Comparison of ENCODE assay signal across 8 mouse cellular contexts in the genomic region with DNA sequence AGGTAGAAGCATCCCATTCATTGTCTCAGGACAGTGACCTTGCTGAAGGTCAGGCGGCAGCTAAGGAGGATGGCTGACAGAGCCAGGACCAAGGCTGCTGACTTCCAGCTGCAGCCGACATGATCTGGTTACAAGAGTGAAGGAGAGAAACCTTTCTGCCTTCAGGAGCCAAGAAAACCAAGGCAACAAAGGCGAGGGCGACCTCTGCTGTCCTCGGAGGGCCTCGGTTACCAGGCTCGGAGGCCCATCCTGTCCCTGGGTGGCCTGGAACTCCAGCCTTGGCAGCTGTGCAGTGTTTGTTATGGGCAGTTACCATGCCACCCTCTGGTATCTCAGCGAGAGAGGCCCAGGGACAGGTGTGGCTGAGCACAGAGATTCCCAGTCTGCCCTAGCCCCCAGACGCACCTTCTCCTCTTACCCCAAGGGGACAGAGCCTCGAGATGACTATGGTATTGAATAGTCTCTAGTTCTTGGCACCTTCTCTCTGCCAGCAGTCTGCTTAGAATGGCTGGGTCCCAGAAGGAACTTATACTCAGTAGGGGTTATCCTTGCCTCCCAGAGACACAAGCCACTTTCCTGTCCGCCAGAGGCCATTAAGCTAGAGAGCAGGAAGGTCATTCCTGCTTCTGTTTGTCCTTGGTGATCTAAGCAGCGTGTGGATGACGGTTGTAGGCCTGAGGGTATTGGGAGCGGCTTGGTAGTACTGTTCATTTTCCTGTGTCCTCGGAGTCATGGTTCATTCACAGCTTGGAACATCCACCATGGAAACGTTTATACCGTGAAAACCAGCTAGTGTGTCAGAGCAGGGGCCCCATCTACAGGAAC.
DNase-seq lines count a peak whose midpoint lies in the region; ATAC-seq and TF ChIP-seq lines count a peak whose summit lies in the region.

No protein-coding gene starts in this region.

- no peak for ATAC-seq in midbrain, postnatal 0 days (ENCODE audit: low FRiP score)
- no peak for ATAC-seq in midbrain, embryonic 14.5 days (ENCODE audit: low FRiP score, low TSS enrichment)
- peak; percentile 79 for ATAC-seq in embryonic facial prominence, embryonic 14.5 days (ENCODE audit: low read depth)
- ATAC-seq in lung, postnatal 0 days = peak; percentile 78
- no peak for ATAC-seq in erythroid progenitor cell, adult 5-6 weeks (replicated peaks; ENCODE audit: low FRiP score, poor library complexity, severe bottlenecking)

- H3K36me3 ChIP-seq in midbrain, postnatal 0 days (ENCODE audit: insufficient read depth, low read length) = no peaks in the 10 kb centered on the region
- no peaks in the 10 kb centered on the region for H3K36me3 ChIP-seq in midbrain, embryonic 14.5 days (ENCODE audit: control insufficient read depth, insufficient read depth, low read length)
- no peaks in the 10 kb centered on the region for H3K36me3 ChIP-seq in embryonic facial prominence, embryonic 14.5 days (ENCODE audit: control insufficient read depth, insufficient read depth, low read length)
- no peaks in the 10 kb centered on the region for H3K36me3 ChIP-seq in lung, postnatal 0 days (ENCODE audit: insufficient read depth, low read length)

- no peaks in the 10 kb centered on the region; the same call in 1 of the 2 replicates for H3K4me1 ChIP-seq in midbrain, postnatal 0 days (ENCODE audit: insufficient read depth, low read length)
- no peaks in the 10 kb centered on the region for H3K4me1 ChIP-seq in midbrain, embryonic 14.5 days (ENCODE audit: control insufficient read depth, insufficient read depth, low read length)
- H3K4me1 ChIP-seq in embryonic facial prominence, embryonic 14.5 days (ENCODE audit: control insufficient read depth, insufficient read depth, low read length) = no peaks in the 10 kb centered on the region
- H3K4me1 ChIP-seq in lung, postnatal 0 days (ENCODE audit: insufficient read depth, low read depth, low read length) = peaks cover 13% of the 10 kb centered on the region; the same call in 1 of the 2 replicates

- no peaks in the 10 kb centered on the region for H3K9me3 ChIP-seq in midbrain, postnatal 0 days (ENCODE audit: low read length)
- H3K9me3 ChIP-seq in midbrain, embryonic 14.5 days (ENCODE audit: control insufficient read depth, low read length) = no peaks in the 10 kb centered on the region
- H3K9me3 ChIP-seq in embryonic facial prominence, embryonic 14.5 days (ENCODE audit: control insufficient read depth, low read length) = no peaks in the 10 kb centered on the region
- H3K9me3 ChIP-seq in lung, postnatal 0 days (ENCODE audit: low read length) = no peaks in the 10 kb centered on the region

- DNase-seq in midbrain, postnatal 0 days (ENCODE audit: low spot score) = peak; percentile 67
- no peak for DNase-seq in midbrain, embryonic 14.5 days
- peak; percentile 69 for DNase-seq in embryonic facial prominence, embryonic 14.5 days (ENCODE audit: low spot score)
- peak; percentile 87 for DNase-seq in heart, postnatal 4 days
- peak; percentile 75 for DNase-seq in lung, postnatal 0 days (ENCODE audit: low spot score)
- no peak for DNase-seq in thymus, postnatal 25 days
- no peak for DNase-seq in frontal cortex, postnatal 25 days (ENCODE audit: low spot score in 2 of 2)

- TF ChIP-seq EP300 in lung, postnatal 0 days (IDR thresholded peaks at IDR 0.05) = no peak; the same call in 1 of the 2 replicates

- H3K27me3 ChIP-seq in midbrain, postnatal 0 days (ENCODE audit: insufficient read depth, low read length) = no peaks in the 10 kb centered on the region
- H3K27me3 ChIP-seq in midbrain, embryonic 14.5 days (ENCODE audit: control insufficient read depth, insufficient read depth, low read length) = no peaks in the 10 kb centered on the region
- H3K27me3 ChIP-seq in embryonic facial prominence, embryonic 14.5 days (replicated peaks; ENCODE audit: control insufficient read depth, insufficient read depth, low read length) = no peaks in the 10 kb centered on the region
- no peaks in the 10 kb centered on the region for H3K27me3 ChIP-seq in lung, postnatal 0 days (replicated peaks; ENCODE audit: insufficient read depth, low read length)

- WGBS in midbrain, postnatal 0 days = 59% methylated on average over 17 of the region's 17 CpGs
- 59% methylated on average over 17 of the region's 17 CpGs for WGBS in midbrain, embryonic 14.5 days
- WGBS in embryonic facial prominence, embryonic 14.5 days = 38% methylated on average over 17 of the region's 17 CpGs
- WGBS in lung, postnatal 0 days = 45% methylated on average over 17 of the region's 17 CpGs

- H3K27ac ChIP-seq in midbrain, postnatal 0 days (ENCODE audit: low read depth, low read length) = 0 out of 2 replicates have a peak overlapping the region, but pooled peaks have one; percentile 1
- H3K27ac ChIP-seq in midbrain, embryonic 14.5 days (replicated peaks; ENCODE audit: low read depth, low read length) = no peak overlapping the region
- no peak overlapping the region for H3K27ac ChIP-seq in embryonic facial prominence, embryonic 14.5 days (replicated peaks; ENCODE audit: low read depth, low read length)
- peak overlapping the region; percentile 55; the same call in 1 of the 2 replicates for H3K27ac ChIP-seq in lung, postnatal 0 days (ENCODE audit: low read length)

- H3K9ac ChIP-seq in midbrain, postnatal 0 days (replicated peaks; ENCODE audit: low read length, poor library complexity, severe bottlenecking) = no peak overlapping the region
- no peak overlapping the region for H3K9ac ChIP-seq in midbrain, embryonic 14.5 days (replicated peaks; ENCODE audit: low read length)
- no peak overlapping the region for H3K9ac ChIP-seq in embryonic facial prominence, embryonic 14.5 days (ENCODE audit: low read depth, low read length)
- H3K9ac ChIP-seq in lung, postnatal 0 days (replicated peaks; ENCODE audit: low read depth) = no peak overlapping the region

- TF ChIP-seq CTCF in midbrain, postnatal 0 days (IDR thresholded peaks at IDR 0.05) = 0 out of 2 replicates have a peak, but pooled peaks have one; percentile 24
- peak; percentile 82 for TF ChIP-seq CTCF in lung, postnatal 0 days (IDR thresholded peaks at IDR 0.05)

- H3K4me3 ChIP-seq in midbrain, postnatal 0 days (ENCODE audit: low read depth, low read length) = no peak overlapping the region
- H3K4me3 ChIP-seq in midbrain, embryonic 14.5 days (replicated peaks; ENCODE audit: low read depth, low read length) = no peak overlapping the region
- H3K4me3 ChIP-seq in embryonic facial prominence, embryonic 14.5 days (ENCODE audit: low read depth, low read length) = no peak overlapping the region
- no peak overlapping the region for H3K4me3 ChIP-seq in lung, postnatal 0 days (ENCODE audit: low read depth, low read length)

- H3K4me2 ChIP-seq in midbrain, postnatal 0 days (ENCODE audit: low read depth, low read length, poor library complexity, severe bottlenecking) = no peak overlapping the region
- no peak overlapping the region for H3K4me2 ChIP-seq in midbrain, embryonic 14.5 days (ENCODE audit: low read length)
- H3K4me2 ChIP-seq in embryonic facial prominence, embryonic 14.5 days (ENCODE audit: low read depth, low read length) = no peak overlapping the region
- H3K4me2 ChIP-seq in lung, postnatal 0 days (replicated peaks; ENCODE audit: low read depth, low read length) = no peak overlapping the region

Comparison
In these comparisons a context has a peak if more than half of its experiments do, and no peak if none do; other contexts are left out.
1. DNase-seq: peak in midbrain, postnatal 0 days (single experiment), embryonic facial prominence, embryonic 14.5 days (single experiment), heart, postnatal 4 days (single experiment) and lung, postnatal 0 days (single experiment); none in midbrain, embryonic 14.5 days (single experiment), thymus, postnatal 25 days (single experiment) and frontal cortex, postnatal 25 days (0 of 2).
2. H3K27ac ChIP-seq: peak in midbrain, postnatal 0 days (single experiment) and lung, postnatal 0 days (single experiment); none in midbrain, embryonic 14.5 days (single experiment) and embryonic facial prominence, embryonic 14.5 days (single experiment).
3. ATAC-seq: peak in embryonic facial prominence, embryonic 14.5 days (single experiment) and lung, postnatal 0 days (single experiment); none in midbrain, postnatal 0 days (single experiment), midbrain, embryonic 14.5 days (single experiment) and erythroid progenitor cell, adult 5-6 weeks (single experiment).